Mouse (Mus musculus) kidney, adult 9 months (tissue): ENCODE results near the gene Pbx2.

Experiments used
- DNase-seq: peaks from one replicate; pipeline ENCODE4 v3.0.0; 2022

Pbx2 gene

DNA sequence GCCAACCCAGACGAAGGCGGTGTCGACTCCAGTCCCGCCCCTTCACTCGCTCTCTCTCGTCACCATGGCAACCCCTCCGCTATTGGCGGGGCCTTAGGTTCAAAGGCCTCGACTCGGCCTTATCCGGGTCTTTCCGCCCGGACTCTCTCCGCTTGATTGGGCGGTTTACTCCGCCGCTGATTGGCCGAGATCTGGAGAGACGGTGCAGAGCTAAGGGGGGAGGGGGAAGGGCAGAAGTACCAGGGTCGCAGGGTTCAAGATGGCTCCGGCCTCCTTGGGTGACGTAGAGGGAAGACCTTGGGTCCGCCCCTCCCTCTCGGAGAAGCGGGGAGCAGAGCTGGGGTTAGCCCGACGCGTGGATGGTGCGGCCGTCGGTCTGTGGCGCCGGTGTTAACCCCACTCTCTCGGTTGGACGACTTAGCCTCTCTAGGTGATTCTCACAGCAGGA, 13.0 kb downstream of the Pbx2 start, which contains the start of gene Agpat1:
Agpat1 (plus strand) TSS at position 202 of the 448 bp plus-strand sequence.
- peak; percentile 99 for DNase-seq

DNA sequence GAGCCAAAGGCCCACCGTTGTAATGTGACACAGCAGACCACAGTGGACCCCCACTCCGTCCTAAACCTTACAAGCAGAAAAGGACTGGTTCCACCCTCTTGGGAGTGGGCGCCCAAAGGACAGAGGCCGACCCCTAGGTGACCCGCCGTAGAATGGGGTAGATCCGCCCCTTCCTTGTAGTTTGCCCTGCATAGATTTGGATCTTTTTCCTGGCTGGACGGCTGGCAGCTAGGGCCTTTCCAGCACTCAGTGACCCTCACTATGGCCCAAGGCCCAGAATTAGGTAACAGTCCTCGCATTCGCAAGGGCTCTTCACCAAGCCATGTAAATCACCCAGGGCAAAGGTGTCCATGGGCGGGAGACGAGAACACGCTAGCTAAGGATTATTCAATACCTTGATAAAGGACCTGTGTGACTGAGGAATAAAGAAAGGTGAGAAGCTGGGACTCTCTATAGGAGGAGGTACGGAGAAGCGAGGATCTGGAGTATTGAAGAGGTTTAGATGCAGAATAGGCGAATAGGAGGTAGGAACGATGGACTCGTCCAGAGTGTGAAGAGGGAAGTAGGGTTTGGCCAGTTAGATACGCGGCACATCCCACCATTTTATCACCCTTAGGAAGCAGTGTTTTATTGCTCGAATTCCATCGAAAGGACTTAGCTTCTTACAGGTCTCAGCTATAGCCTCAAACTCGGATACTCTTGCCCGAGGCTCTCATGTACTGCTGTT, 13.6 kb downstream of the Pbx2 start:
- DNase-seq: peak; percentile 94

- peak; percentile 98 for DNase-seq
These were observed 14.5 kb downstream of the Pbx2 start for GRCm38 (mm10) chr17:34605609-34606008.

DNA sequence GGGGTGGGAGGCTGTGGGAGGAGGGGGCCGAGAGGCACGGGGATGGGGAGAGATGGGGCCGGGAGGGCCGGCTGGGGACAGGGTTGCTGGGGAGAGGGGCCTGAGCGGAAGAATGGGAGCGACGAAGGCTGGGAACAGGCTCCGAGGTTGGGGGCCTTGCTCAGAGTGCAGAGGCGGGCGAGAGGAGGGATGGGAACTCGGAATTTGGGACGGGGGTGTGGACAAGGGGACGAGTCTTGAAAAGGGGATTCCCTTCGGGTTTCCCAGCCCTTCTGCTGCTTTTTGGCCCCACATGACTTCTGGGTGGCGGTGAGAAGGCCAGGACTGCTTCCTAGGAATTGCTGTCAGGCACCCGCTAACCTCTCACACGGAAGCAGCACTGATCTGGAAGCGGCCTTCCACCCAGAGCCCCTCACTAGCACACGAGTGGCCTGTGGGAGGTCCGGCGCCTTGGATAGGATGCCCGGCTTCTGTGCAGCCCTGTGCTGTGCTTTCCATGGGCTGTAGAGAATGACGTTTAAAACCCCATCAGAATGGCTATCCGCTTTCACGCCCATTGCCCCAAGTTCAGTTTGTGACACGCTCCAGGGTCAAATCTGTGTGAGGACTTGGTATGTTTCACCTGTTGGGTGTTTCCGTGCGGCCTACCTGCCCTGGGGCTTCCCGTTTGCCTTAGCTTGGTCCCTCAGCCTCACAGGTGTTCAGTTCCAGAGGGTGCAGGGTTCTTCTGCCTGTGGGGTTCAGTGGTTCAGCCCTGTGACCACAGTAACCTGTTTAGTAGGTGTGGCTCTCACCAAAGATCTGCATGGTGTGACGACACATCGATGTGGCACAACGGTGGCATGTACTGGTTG, 15.3 kb downstream of the Pbx2 start:
- no peak for DNase-seq

GRCm38 (mm10) chr17:34607997-34608396, 16.9 kb downstream of the Pbx2 start:
- DNase-seq: no peak

- no peak for DNase-seq
These were observed 20.0 kb downstream of the Pbx2 start for GRCm38 (mm10) chr17:34611050-34611449.

DNA sequence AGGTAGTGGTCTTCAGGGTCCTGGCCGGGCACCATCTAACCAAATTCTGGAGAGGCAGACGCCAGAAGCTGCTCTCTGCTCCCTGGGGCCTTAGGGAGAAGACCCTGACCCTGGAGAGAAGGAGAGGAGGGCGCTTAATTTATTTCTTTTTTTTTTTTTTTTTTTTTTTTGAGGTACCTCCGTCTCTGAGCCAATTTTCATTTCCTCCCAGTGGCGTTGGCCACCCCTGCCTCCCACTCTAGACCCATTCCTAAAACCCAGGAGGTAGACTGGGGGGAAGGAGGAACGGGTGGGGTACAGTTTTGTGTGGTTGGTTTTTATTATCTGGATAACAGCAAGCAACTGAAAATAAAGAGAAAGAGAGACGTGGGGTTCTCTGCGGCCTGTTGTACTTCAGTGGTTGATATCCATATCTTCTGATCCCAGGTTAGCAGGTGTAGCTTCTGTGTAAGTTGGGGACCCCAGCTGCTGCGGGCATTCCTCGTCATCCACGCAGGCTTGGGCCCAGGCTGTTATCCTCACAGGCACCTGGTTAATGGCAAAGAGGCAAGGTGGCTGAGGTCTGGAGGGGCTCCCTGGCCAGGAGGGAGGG, 22.1 kb downstream of the Pbx2 start:
- no peak for DNase-seq

DNA sequence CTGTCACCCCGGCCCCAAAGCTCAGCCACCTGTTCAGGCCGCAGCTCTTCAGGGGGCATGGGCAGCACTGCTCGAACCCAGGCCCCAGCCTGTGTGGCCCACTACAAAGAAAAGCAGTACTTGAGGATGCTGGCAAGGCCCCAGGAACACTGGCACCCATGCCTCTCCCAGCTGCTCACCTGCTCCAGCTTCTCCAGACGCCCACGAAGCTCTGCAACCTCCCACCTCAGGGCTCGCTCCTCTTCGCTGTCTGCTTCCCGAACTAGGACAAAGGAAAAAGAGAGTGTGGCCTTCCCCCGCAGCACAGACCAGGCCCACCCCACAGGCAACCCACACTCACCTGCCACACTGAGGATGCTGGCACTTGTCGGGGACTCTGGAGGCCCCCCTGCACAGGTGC, 22.8 kb downstream of the Pbx2 start:
- DNase-seq: no peak

- DNase-seq: no peak
These were observed 24.8 kb downstream of the Pbx2 start, which contains the start of gene Egfl8 for GRCm38 (mm10) chr17:34615871-34616270. Egfl8 (minus strand) TSS chr17:34615971.

DNA sequence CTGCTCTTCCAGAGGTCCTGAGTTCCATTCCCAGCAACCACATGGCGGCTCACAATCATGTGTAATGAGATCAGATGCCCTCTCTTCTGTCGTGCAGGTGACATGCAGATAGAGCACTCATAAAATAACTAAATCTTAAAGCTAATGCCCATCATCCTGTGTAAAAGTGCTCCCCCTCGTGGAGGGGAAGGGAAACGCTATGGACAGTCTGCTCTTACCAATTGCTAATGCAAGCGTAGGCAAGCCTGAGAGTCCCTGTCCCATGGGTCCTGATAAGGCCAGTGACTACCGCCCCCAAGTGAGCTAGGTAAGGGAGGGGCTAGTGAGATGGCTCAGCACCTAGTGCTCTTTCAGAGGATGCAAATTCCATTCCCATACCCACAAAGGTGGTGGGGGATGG, 27.9 kb downstream of the Pbx2 start:
- DNase-seq: peak; percentile 84

- no peak for DNase-seq
These were observed 29.9 kb downstream of the Pbx2 start for GRCm38 (mm10) chr17:34621006-34621405.

DNA sequence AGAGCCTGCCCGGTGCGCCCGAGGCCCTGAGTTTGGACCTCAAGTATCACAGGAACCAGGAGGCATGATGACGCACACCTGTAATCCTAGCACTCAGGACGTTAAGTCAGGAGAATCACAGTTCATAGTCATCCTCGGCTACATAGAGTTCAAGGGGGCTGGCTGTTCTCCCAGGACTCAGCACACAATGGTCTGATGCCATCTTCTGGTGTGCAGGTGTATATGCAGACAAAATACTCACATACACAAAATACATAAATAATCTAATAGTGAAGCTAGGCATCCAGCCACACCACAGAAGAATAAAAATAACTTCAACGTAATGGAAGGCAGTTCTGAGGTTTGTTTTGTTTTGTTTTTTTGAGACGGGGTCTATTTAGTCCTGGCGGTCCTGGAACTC, 32.1 kb downstream of the Pbx2 start:
- DNase-seq: no peak

DNA sequence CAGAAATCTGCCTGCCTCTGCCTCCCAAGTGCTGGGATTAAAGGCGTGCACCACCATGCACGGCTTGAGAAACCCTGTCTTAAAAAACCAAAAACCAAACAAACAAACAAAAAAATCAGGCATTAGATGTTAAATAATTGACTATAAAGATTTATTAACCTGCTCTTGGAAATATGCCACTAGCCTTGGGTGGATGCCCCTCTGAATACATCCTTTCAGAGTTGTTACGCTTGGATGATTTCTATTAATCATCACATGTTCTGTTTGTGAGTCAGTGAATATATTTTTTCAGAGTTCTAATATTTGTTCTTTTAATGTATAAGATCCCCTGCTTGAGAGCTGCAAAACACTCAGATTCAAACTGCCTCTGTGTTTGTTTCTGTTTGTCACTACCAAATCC, 33.9 kb downstream of the Pbx2 start:
- DNase-seq: peak; percentile 82

DNA sequence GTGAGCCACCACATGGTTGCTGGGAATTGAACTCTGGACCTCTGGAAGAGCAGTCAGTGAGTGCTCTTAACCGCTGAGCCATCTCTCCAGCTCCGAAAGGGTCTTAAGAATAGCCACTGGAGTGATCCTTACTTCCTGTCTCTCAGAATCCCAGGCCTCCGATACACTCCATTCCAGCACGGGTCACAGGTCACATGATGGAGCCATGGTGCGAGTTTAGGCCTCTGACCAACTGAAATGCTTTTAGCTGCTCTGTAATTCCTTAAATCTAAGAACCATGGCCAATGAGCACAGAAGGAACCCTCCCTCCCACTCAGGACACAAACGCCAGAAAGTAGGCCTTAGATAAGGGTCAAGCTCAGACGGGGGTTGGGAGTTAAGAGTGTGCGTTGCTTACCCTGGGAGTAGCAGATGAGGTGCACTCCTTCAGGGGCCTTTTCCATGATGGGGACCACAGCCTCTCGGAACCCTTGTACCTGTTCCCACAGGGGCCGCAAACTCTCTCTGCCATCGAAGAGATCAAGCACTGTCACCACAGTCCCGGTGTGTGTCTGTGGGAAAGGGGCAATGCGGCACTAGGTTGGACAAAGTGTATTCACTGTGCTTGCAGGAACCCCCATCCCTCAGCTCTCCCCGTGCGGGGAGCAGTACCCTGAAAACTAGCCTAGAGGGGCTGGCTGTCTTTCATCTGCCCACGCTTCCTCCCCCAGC, 35.2 kb downstream of the Pbx2 start:
- peak; percentile 67 for DNase-seq

DNA sequence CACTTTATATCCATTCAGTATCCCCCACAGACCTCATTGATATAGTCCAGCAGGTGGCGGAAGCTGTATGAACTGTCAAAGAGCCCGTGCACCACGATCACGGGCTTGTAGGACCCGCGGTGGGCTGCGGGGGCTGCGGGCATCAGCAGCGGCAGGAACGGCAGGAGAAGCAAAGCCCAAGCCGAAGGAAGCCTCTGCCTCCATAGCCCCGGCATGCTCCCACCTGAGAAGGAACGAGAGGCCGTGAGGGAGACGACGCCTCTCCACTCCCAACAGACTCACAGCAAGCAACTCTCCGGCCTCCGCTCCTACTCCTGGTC, 35.7 kb downstream of the Pbx2 start:
- peak; percentile 60 for DNase-seq

GRCm38 (mm10) chr17:34627093-34627942, 36.3 kb downstream of the Pbx2 start:
- DNase-seq: peak; percentile 95

GRCm38 (mm10) chr17:34627943-34628643, 37.0 kb downstream of the Pbx2 start, which contains the start of gene Ppt2:
Ppt2 (minus strand) TSS chr17:34628510.
- DNase-seq: peak; percentile 89

GRCm38 (mm10) chr17:34628644-34628967, 37.5 kb downstream of the Pbx2 start:
- DNase-seq: no peak

- DNase-seq: no peak
These were observed 38.2 kb downstream of the Pbx2 start, which contains the start of gene Prrt1 for GRCm38 (mm10) chr17:34629221-34629751. Prrt1 (plus strand) TSS chr17:34629533.

GRCm38 (mm10) chr17:34629796-34630603, 38.9 kb downstream of the Pbx2 start:
- no peak for DNase-seq
